Mouse (Mus musculus) gastrocnemius, adult 8-10 months (tissue): ENCODE data around the gene R3hdm1. TPM values are rescaled to one million over a fixed set of nuclear protein-coding genes. Genes with fewer than 3 reads are reported as not detected.
A peak's percentile ranks its signal among the peaks of the same experiment; 100 is the strongest.

ENCODE experiments used
- DNase-seq, 2 experiments: peaks; one replicate each; pipeline ENCODE4 v3.0.0; 2022; ENCODE audit warnings: low spot score in 2 of 2
- microRNA-seq: library from miRNA; unstranded; fragments of <30 nt; microRNA quantifications from one replicate; pipeline ENCODE4 v1.2.0, GENCODE M21; 2022
- total RNA-seq, 4 experiments: library from RNA; stranded (reverse); gene quantifications; 2 replicates each; pipeline ENCODE4 v1.2.4; 2022

Gene R3hdm1
- total RNA-seq, 4 experiments from 2014 or later = 74.0 to 90.8 (median 84.7) TPM

DNA sequence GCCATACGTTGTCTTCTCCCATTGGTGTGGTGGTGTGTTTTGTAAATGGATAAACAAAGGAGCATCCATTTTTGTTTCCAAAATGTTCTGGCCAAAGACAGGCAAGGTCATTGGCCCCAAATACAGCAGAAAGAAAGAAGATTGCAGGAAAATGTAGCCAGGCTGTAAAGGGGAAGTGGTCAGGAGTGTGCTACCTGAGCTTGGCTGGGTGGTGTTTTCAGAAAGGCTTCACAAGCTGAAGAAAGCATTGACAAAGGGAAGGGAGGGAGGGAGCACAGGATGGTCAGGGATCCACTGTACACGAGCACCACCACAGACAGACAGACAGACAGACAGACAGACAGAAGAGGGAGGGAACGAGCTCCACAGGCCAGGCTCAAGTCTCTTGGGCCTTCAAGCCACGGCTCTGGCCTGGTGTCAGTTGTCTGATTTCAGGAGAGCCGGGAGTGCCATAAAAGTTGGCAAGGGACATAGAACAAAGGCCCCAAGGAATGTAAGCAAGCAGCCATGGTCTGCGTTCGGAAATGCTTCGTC lies 181.1 kb downstream of the R3hdm1 start:
- no peak for DNase-seq

DNA sequence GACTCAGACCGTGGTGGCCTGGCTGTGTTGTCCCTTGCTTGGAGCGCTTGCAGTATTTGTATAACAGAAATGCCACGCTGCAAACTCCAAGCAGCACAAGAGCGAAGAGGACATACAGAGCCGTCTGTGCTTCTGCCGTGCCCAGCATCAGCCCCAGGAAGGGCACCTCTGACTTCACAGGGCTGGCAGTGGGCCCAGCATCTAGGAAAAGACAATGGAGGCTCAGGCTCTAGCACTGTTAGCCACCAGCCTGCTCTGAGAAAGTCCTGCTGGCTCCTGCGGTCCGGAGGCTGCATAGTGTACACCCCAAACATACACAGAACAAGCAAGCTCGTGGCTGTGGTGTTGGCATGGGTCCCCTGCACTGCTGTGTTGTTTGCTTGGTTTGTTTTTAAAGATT lies 182.0 kb downstream of the R3hdm1 start:
- DNase-seq = no peak

Small RNA genes within 50 kb of the gene (microRNA-seq; reads per million reads assigned to microRNA genes)
- gene Mir128-1 = 228 reads per million, percentile 63 among the genes with 10 or more reads in this experiment

Other genes with a start within 250 kb of the R3hdm1 start
- under 1 TPM in 1 of 4 experiments, not detected in 3; 0.08 TPM for gene Map3k19, start 248.3 kb upstream of the R3hdm1 start, total RNA-seq
- gene Rab3gap1, start 234.5 kb upstream of the R3hdm1 start, total RNA-seq = 10 to 100 TPM; 21.4 to 25.3 (median 23.2) TPM
- gene Zranb3, start 254 bp upstream of the R3hdm1 start, total RNA-seq = 1 to 10 TPM; 4.9 to 7.2 (median 5.8) TPM
- gene Ubxn4, start 140.7 kb downstream of the R3hdm1 start, total RNA-seq = 10 to 100 TPM; 43.3 to 46.7 (median 44.2) TPM
- gene Lct, start 225.0 kb downstream of the R3hdm1 start, total RNA-seq = not detected